Mouse (Mus musculus) heart, adult 18-20 months (tissue): Measurements from ENCODE around the gene Dnajc25. TPM values are rescaled to one million over a fixed set of nuclear protein-coding genes. Genes with fewer than 3 reads are reported as not detected.

Source experiments
- DNase-seq, 2 experiments: peaks; one replicate each; pipeline ENCODE4 v3.0.0; 2021 to 2022; ENCODE audit warnings: mixed read lengths in 1 of 2
- total RNA-seq, 2 experiments: library from RNA; stranded (reverse); gene quantifications; 2 replicates each; pipeline ENCODE4 v1.2.3; 2021

Dnajc25 gene
- total RNA-seq, 2 experiments from 2014 or later, result 19.8 to 22.3 TPM

- no peak for DNase-seq
Observed at GRCm38 (mm10) chr4:59003806-59004200, 8.9 kb downstream of the Dnajc25 start.

GRCm38 (mm10) chr4:59006211-59006610 lies 11.3 kb downstream of the Dnajc25 start:
- no peak for DNase-seq

GRCm38 (mm10) chr4:59007016-59007415 lies 12.2 kb downstream of the Dnajc25 start:
- DNase-seq, result no peak

- DNase-seq, result no peak
Observed at GRCm38 (mm10) chr4:59007974-59008373, 13.1 kb downstream of the Dnajc25 start.

- DNase-seq, result no peak
Observed at GRCm38 (mm10) chr4:59009186-59009585, 14.3 kb downstream of the Dnajc25 start.

GRCm38 (mm10) chr4:59009696-59010095 lies 14.8 kb downstream of the Dnajc25 start:
- DNase-seq, result no peak

GRCm38 (mm10) chr4:59011446-59011845 lies 16.6 kb downstream of the Dnajc25 start:
- DNase-seq, result no peak

GRCm38 (mm10) chr4:59015181-59015580 lies 20.3 kb downstream of the Dnajc25 start:
- DNase-seq, result no peak

GRCm38 (mm10) chr4:59016922-59017321 lies 22.1 kb downstream of the Dnajc25 start:
- DNase-seq, result no peak

GRCm38 (mm10) chr4:59034325-59034917 lies 39.6 kb downstream of the Dnajc25 start:
- no peak for DNase-seq

GRCm38 (mm10) chr4:59034918-59035785 lies 40.3 kb downstream of the Dnajc25 start, which contains the start of gene Gng10:
Gng10 (plus strand) TSS chr4:59035088.
- peak; percentile 72 to 77 for DNase-seq

- DNase-seq, result no peak
Observed at GRCm38 (mm10) chr4:59035786-59036350, 41.0 kb downstream of the Dnajc25 start.

GRCm38 (mm10) chr4:59036490-59037127 lies 41.7 kb downstream of the Dnajc25 start:
- peak; percentile 77 to 90 for DNase-seq

- DNase-seq, result no peak
Observed at GRCm38 (mm10) chr4:59037525-59037924, 42.7 kb downstream of the Dnajc25 start.

GRCm38 (mm10) chr4:59040397-59041287 lies 45.8 kb downstream of the Dnajc25 start:
- DNase-seq, result no peak

GRCm38 (mm10) chr4:59043074-59043473 lies 48.2 kb downstream of the Dnajc25 start:
- peak in 1 of 2 experiments; percentile 12 for DNase-seq

GRCm38 (mm10) chr4:59043891-59044290 lies 49.0 kb downstream of the Dnajc25 start:
- no peak for DNase-seq

GRCm38 (mm10) chr4:59047222-59047621 lies 52.4 kb downstream of the Dnajc25 start:
- DNase-seq, result no peak

- DNase-seq, result no peak
Observed at GRCm38 (mm10) chr4:59051081-59051480, 56.2 kb downstream of the Dnajc25 start.

GRCm38 (mm10) chr4:59057929-59058328 lies 63.1 kb downstream of the Dnajc25 start:
- no peak for DNase-seq

GRCm38 (mm10) chr4:59062526-59062925 lies 67.7 kb downstream of the Dnajc25 start:
- no peak for DNase-seq

GRCm38 (mm10) chr4:59069276-59069675 lies 74.4 kb downstream of the Dnajc25 start:
- no peak for DNase-seq
